Mouse (Mus musculus): ENCODE measurements around the gene Sp9. TPM values are rescaled to one million over a fixed set of nuclear protein-coding genes. Genes with fewer than 3 reads are reported as not detected.
A peak's percentile ranks its signal among the peaks of the same experiment; 100 is the strongest.

Gene Sp9
- total RNA-seq, 2 experiments from 2014 or later: not detected

DNA sequence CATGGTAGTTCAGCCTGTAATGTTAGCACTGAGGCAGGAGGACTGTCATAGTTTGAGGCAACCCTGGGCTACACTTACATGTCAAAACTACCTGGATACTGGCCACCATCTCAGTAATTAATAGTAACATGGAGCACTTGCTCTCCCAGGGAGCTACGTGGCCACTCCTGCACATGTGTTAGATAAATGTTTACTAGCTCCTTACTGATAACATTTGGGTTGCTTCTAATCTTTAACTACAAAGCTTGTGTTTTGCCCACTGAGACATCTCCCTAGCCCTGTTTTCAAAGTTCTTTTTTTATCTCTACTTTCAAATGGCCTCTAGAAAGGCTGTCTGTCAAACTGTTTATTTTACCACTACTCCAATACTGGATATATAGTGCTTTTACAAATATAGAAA lies 30.3 kb downstream of the Sp9 start:
- DNase-seq: no peak
- intact Hi-C loops (cut with DNase I): no loop called here

DNA sequence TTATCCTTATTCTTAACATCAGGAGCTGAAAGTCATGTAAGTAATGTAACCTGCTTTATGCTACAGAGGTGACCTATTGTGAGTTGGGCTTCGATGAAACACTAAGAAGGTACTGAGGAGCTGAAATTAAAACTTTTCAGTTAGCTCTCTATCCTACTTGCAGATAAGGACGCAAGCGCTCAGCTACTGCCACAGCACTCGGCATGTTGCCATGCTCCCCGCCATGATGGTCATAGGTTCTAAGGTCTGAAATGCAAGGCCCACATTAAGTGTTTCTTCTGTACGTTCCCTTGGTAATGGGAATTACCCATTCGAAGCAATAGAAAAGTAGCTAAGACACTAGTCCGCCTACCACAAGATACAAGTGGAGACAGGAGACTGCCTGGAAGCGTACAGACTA lies 31.0 kb downstream of the Sp9 start:
- DNase-seq: no peak

DNA sequence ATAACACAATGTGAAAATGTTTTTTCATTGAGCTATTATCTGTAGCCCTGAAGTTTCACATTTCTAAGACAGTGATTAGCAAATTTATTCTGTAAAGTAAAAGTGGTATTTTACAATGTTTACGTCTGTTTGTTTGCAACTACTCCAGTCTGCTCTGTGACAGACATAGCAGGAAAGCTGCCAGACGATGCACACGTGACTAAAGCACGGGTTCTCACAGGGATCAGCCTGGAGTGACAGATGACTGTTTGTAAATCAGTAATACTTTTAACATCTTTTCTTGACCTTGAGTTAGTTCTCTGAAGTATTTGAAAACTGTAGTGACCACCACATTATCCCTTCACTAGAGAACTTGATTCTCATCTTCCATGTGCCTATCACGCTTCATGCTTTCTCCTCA lies 32.8 kb downstream of the Sp9 start:
- intact Hi-C loops (cut with DNase I): no loop called here
- no peak for DNase-seq

More for the DNA sequence above, 31.0 kb downstream of the Sp9 start:
- intact Hi-C loops (cut with DNase I): no loop called here

DNA sequence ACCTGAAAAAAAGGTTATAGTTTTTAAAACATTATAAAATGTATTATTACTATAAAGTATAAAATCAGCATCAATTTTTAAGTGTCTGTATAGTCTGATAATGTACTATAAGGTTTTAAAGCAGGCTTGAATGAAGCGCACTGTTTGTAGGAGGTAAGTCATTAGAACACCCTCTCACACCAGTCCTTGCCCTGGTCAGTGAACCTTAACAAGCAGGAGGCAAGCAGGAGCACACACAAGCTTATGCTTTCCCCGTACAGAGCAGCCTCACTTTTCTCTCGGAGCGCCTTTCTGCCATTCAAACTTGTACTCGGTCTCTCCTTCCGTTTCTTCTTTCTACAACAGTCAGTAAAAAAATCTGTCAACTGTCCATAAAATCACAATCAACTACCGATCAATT lies 34.3 kb downstream of the Sp9 start:
- no peak for DNase-seq
- intact Hi-C loops (cut with DNase I): no loop called here

DNA sequence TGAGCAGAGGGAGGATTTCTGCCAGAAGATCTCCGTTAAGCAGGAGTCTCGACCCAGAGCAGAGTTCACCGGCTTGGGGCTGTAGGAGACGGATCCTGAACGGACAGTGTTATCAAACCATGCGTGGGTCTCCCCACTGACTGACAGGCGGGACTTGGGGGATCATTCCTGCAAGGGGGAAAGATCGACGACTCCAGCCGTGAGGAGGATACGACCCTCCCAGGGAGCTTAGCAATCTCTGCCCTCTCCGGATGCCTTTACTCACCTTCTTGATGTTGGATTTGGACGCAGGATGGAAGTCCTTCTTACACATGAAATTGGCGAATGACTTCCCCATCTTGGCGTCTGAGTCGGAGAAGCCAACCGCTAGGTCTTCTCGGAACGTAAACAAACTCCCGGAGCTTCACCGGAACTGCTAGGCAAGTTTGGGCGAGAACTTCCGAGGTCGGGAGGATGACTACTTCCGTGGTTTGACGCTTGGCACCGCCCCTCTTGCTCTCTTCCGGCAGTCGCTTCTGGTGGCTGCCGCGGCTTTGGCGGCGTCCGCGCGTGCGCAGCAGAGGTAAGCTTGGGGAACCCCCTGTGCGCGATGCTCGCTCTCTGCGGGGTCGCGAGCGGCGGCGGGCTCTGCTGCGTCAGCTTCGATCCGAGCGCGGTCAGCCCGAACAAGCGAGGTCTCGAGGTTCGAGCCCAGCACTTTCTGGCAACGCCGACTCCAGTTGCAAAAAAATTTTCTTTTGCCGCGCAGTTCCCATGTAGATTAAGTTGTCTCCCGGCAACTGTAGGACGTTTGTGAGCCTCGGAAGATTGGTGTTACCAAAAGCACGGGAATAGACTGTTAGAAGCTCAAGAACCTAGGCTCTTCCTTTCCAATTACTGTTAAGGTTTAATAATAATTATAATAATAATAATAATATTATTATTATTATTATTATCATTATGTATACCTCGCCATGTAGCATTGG lies 40.7 kb downstream of the Sp9 start, which contains the start of the genes Scrn3 and Cir1:
Gene Scrn3 (plus strand): TSS at position 450 of the 965 bp plus-strand sequence.
Gene Cir1 (minus strand): TSS at position 550 of the 965 bp plus-strand sequence.
- intact Hi-C loops (cut with DNase I): loop anchor here (2.0 to 10.0 kb wide), 3 partner anchors 74 to 232 kb away; partner anchors contain the start of gene Gpr155
- peak; percentile 90 to 93 for DNase-seq

DNA sequence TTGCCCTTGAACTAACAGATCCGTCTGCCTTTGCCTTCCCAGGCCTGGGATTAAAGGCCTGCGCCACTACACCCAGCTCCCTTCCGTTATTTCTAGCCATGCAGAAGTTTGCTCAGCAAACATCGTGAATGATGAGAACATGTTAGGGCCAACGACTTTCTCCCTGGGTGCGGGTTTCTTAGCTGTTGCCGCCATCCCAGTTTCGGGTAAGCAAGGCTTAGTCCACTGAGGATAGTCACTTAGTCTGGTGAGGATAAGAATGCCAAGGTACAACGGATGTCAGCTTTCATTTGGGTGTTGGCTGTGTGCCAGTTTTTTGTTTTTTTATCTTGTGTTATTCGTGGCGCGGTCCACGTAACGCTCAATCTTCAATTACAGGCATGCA lies 41.4 kb downstream of the Sp9 start:
- intact Hi-C loops (cut with DNase I): loop anchor here (2.0 to 10.0 kb wide), 3 partner anchors 74 to 232 kb away; partner anchors contain the start of gene Gpr155
- peak; percentile 51 to 66 for DNase-seq

DNA sequence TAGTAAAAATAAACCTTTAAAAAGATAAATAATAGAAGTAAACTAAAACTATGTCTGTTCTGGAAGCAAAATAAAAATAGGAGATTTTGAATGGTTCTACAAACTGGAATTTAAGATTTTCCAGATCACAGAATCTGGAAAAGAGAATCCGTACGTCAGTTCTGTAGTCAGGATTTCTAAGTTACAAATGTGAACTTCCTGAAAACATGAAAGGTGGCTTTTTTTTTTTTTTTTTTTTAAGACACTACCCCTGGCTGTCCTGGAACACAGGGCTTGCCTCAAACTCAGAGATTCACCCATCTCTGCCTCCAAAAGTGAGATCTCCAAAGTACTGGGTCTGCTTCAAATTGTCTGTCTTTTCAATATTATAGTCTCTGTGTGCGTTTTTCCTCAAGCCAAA lies 42.6 kb downstream of the Sp9 start:
- intact Hi-C loops (cut with DNase I): loop anchor here (5.0 to 10.0 kb wide), 2 partner anchors 103 to 230 kb away; no protein-coding TSS in a partner anchor
- DNase-seq: no peak

DNA sequence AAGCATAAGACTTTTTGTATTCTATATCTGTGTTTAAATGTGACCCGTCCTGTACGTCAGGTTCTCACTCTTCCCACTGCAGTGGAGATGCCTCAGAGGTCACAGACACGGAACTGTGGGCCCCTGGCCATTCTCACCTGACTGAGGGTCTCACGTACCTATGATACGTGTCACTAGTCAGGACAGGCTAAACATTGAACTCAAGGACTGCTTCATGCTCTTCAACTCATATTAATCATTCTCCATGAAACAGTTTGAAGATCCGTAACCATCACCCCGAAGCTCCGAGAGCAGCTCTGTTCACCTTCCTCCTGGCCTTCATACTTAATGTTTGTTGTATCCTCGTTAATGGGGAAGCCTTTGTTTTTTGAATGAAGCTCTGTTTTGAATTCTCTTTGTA lies 45.7 kb downstream of the Sp9 start:
- intact Hi-C loops (cut with DNase I): loop anchor here (10.0 kb wide), 1 partner anchor 227 kb away; no protein-coding TSS in a partner anchor
- no peak for DNase-seq

DNA sequence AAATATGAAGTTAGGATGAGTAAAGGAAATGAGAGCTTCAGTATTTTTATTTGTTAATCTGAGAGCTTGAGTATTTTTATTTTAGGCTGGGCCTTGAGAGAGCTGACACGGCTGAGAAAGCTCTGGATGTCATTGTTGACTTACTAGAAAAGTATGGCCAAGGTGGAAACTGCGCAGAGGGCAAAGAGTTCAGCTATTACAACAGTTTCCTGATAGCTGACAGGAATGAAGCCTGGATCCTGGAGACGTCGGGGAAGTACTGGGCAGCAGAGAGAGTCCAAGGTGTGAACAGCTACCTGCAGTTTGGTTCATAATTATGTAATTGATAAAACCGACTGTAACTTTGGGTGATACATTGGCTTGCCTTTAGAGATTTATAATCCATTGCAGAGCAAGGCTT lies 47.5 kb downstream of the Sp9 start:
- no peak for DNase-seq
- intact Hi-C loops (cut with DNase I): loop anchor here (10.0 kb wide), 1 partner anchor 226 kb away; no protein-coding TSS in a partner anchor

DNA sequence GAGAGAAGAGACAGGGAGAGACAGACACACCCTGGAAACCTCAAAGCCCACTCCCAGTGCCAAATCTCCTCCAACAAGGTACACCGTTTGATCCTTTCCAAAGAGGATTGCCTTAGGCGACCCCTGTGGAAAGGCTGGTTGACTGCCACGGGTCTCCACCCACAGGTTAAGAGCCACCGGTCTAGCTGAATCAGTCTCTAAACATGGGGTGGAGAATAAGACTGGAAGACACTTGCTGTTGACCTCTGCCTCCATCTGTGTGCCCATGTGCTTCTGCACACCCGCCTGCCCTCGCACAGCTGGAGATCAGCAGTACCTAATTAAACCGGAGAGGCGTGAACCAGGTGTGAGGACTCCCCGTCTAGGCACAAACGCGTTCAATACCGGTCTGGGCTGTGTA lies 51.3 kb downstream of the Sp9 start:
- no peak for DNase-seq
- intact Hi-C loops (cut with DNase I): no loop called here

DNA sequence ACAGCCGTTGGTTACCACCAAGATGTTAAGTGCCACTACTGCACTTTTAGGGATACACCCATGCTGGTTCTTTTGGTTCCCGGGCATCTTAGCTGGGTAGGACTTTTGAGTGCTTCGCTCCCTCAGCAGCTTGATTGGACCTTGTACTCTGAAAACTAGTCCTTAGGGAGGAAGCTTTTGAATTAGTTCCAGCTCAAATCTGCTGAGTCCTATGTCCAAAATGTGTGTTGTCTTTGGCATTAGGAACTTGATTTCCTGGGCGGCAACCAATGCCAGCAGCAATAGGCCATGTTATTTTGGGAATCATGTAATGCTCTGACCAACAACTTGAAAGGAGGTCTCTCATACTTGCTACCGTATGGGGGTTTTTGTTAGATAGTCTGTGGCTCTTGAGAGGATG lies 54.1 kb downstream of the Sp9 start:
- intact Hi-C loops (cut with DNase I): no loop called here
- DNase-seq: no peak

Other genes with a start within 250 kb of the Sp9 start
- 10 to 100 TPM; 42.9 to 44.6 TPM for gene Ola1, start 53.0 kb upstream of the Sp9 start, total RNA-seq (2021)
- 10 to 100 TPM; 23.2 to 24.3 TPM for gene Scrn3, start 40.7 kb downstream of the Sp9 start, total RNA-seq (2021)
- 10 to 100 TPM; 18.1 to 20.5 TPM for gene Cir1, start 40.8 kb downstream of the Sp9 start, total RNA-seq (2021)
- 10 to 100 TPM; 13.1 to 13.8 TPM for gene Gpr155, start 114.6 kb downstream of the Sp9 start, total RNA-seq (2021)